Mouse (Mus musculus) forebrain, embryonic 16.5 days (tissue): ENCODE measurements around the gene Slc3a1. TPM values are rescaled to one million over a fixed set of nuclear protein-coding genes. Genes with fewer than 3 reads are reported as not detected.

ENCODE experiments used
- ATAC-seq: fragments of 200-750 bp; cut with Nextera tagmentation; 2 replicates; pipeline ENCODE4 v1.8.0; 2017; ENCODE audit warnings: mild to moderate bottlenecking, moderate library complexity
- H3K27ac ChIP-seq: fragments of 300-500 bp; sonication (generic); 2 replicates; pipeline ENCODE4 v1.5.1; 2014; ENCODE audit warnings: low read length, control low read depth
- H3K27me3 ChIP-seq: fragments of 300-500 bp; sonication (generic); replicated peaks from 2 replicates; pipeline ENCODE4 v1.6.1; 2014; ENCODE audit warnings: low read length; ENCODE audit not compliant: control insufficient read depth, insufficient read depth
- H3K36me3 ChIP-seq: fragments of 300-500 bp; sonication (generic); 2 replicates; pipeline ENCODE4 v1.6.1; 2014; ENCODE audit not compliant: control insufficient read depth, insufficient read depth
- H3K4me1 ChIP-seq: fragments of 300-500 bp; sonication (generic); replicated peaks from 2 replicates; pipeline ENCODE4 v1.6.1; 2014; ENCODE audit warnings: low read length; ENCODE audit not compliant: control insufficient read depth, insufficient read depth
- H3K4me2 ChIP-seq: fragments of 300-500 bp; sonication (generic); 2 replicates; pipeline ENCODE4 v1.6.1; 2014; ENCODE audit warnings: mild to moderate bottlenecking, low read length, control low read depth
- H3K4me3 ChIP-seq: fragments of 300-500 bp; sonication (generic); replicated peaks from 2 replicates; pipeline ENCODE4 v1.5.1; 2014; ENCODE audit warnings: mild to moderate bottlenecking, low read length, control low read depth
- H3K9ac ChIP-seq: fragments of 300-500 bp; sonication (generic); replicated peaks from 2 replicates; pipeline ENCODE4 v1.6.1; 2014; ENCODE audit warnings: low read depth, low read length, control low read depth
- H3K9me3 ChIP-seq: fragments of 300-500 bp; sonication (generic); 2 replicates; pipeline ENCODE4 v1.6.1; 2016; ENCODE audit warnings: low read length; ENCODE audit not compliant: control insufficient read depth
- WGBS: fragments of 180-500 bp; shearing (Covaris S2); extraction: QIAGEN DNeasy Blood & Tissue Kit; methylation state at CpG from one replicate; pipeline ENCODE4 v1.1.7; 2014; 5-methylcytosine and 5-hydroxymethylcytosine counted together
- polyA plus RNA-seq: library from polyadenylated mRNA; unstranded; fragments of >200 nt; fragmentation: Nextera tagmentation; extraction: Ambion mirVana; gene quantifications from 2 replicates; pipeline ENCODE4 v1.2.1, GENCODE M21; 2015

Gene Slc3a1
- polyA plus RNA-seq, 1 experiment from 2014 or later: 0.27 TPM

- Histone ChIP-seq H3K9ac (no peak overlapping the region), H3K27ac (no peak overlapping the region), H3K27me3 (no peaks in the 10 kb centered on the region; the same call in 1 of the 2 replicates), H3K4me1 (no peaks in the 10 kb centered on the region), H3K4me3 (no peak overlapping the region), H3K9me3 (no peaks in the 10 kb centered on the region), H3K4me2 (no peak overlapping the region), H3K36me3 (no peaks in the 10 kb centered on the region)
- 80% methylated on average over 8 of the region's 8 CpGs for WGBS
- no peak for ATAC-seq
These were observed 85.3 kb downstream of the Slc3a1 start for GRCm38 (mm10) chr17:85113441-85113840.

Other genes starting within 250 kb of the Slc3a1 start
- gene Lrpprc, start 237.6 kb upstream of the Slc3a1 start, polyA plus RNA-seq: 46.8 and 50.6 TPM in 2 replicates
- gene Ppm1b, start 71.6 kb upstream of the Slc3a1 start, polyA plus RNA-seq: 85.5 and 97.5 TPM in 2 replicates
- 76.9 and 85.1 TPM in 2 replicates for gene Prepl, start 61.9 kb downstream of the Slc3a1 start, polyA plus RNA-seq
- gene Camkmt, start 62.2 kb downstream of the Slc3a1 start, polyA plus RNA-seq: 19.0 and 20.2 TPM in 2 replicates